Mouse (Mus musculus): Measurements from ENCODE around the gene Gda.

Gda gene

GRCm38 (mm10) chr19:21473345-21473744, at the start of gene Gda:
TSS of gene Gda (minus strand) at chr19:21473445.
- DNase-seq = no peak

- DNase-seq = no peak
These were observed 47.0 kb upstream of the Gda start for GRCm38 (mm10) chr19:21520280-21520679.

GRCm38 (mm10) chr19:21510116-21510515, 36.9 kb upstream of the Gda start:
- DNase-seq = peak; percentile 3

- no peak for DNase-seq
These were observed 34.5 kb upstream of the Gda start for GRCm38 (mm10) chr19:21507561-21508232.

GRCm38 (mm10) chr19:21507133-21507532, 33.9 kb upstream of the Gda start:
- no peak for DNase-seq

DNA sequence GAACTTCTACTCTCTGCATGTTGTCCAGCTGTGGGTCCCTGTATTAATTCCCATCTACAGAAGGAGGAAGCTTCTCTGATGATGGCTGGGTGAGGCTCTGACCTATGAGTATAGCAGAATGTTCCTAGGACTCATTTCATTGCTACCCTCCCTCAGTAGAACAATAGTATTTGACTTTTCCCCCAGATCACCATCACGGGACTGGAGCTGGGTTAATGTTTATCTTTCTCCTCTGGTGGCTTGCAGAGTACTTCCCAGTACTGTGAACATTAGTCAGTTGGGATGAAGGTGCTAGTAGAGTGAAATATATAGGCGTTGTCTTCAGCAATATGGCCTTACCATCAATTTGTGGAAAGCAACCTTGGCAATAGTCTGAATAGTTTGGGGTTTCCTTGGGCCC, 31.5 kb upstream of the Gda start:
- DNase-seq = no peak

DNA sequence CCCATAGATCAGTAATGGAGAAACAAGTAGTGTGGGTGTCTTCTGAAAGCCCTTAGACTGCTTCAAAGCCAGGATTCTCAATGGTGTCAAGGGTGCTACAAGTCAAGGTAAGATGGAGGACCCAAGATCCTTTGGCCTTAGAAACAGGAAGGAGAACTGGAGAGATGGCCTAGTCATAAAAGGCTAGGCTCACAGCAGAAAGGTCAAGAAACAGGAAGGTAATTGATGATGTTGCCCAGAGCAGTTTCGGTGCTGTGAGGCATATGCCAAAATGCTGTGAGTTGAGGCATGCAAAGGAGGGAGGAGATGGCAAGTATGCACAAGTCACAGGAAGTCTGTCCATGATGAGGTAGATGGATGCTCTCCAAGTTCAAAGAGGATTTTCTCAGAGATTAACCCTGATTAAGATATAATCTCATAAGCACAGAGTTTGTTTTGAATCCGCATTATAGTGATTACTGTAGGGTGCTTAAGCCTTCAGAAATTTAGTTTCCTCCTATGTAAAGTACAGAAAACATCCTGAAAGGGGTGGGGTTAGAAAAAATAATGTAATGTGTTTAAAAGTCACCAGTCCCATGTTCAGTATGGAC, 26.2 kb upstream of the Gda start:
- DNase-seq = no peak

DNA sequence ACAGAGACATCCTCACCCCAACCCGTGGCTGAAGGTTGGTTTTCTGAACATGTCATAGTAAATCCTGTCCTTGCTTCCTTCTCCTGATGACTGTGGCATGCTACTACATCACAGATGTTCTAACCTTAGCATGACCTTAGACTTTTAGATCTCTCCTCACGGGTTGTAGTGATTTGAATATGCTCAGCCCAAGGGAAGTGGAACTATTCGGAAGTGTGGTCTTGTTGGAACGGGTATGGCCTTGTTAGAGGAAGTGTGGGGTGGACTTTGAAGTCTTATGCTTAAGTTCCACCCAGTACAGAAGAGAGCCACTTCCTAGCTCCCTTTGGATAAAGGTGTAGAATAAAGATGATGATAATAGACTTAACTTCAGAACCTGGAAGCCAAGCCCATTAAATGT, 22.6 kb upstream of the Gda start:
- no peak for DNase-seq

DNA sequence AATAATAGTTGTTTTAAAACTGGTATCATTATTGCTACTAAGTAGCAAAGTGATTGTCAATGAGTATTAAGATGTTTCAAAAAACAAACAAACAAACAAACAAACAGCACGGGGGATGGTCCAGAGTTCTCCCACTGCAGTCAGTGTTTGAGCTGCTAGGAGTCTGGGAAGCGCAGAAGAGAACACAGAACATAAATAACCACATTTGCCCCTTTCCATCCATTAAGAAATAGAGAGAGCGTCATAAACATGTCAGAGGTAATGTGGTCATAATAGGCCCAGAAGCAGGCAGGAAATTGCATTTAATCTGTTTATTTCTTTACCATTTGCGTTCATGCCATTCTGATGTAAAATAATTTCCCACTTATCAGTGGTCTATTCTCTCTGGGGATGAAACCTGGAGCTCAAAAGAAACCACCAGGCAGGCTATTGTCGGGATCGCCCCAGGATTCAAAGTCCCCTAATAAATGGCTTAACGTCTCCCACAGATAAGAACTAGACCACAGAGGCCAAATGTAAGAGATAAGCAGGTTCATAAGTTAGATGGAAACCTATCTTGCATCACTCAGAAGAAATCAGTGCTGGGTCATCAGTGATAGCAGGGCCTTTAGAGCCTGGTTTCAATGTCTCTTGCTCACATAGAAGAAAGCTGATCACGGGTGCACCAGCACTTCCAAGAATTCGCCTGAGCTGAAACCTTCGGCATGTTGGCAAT, 20.7 kb upstream of the Gda start:
- no peak for DNase-seq

DNA sequence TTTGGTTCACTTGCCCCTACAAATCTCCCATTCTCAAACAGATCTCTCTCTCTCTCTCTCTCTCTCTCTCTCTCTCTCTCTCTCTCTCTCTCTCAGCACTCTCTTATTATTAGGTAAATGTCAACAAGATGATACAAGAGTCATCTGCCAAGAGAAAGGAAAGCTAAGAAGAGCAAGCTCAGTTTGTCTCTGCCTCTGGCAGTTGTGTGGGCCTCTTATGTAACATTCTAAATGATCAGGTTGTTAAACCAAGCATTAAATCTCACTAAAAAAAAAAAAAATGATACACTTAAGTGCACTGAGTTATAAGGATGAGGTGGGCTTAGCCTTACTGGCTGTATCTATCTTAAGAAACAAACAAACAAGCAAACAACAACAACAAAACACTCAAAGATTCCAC, 18.1 kb upstream of the Gda start:
- DNase-seq = no peak

DNA sequence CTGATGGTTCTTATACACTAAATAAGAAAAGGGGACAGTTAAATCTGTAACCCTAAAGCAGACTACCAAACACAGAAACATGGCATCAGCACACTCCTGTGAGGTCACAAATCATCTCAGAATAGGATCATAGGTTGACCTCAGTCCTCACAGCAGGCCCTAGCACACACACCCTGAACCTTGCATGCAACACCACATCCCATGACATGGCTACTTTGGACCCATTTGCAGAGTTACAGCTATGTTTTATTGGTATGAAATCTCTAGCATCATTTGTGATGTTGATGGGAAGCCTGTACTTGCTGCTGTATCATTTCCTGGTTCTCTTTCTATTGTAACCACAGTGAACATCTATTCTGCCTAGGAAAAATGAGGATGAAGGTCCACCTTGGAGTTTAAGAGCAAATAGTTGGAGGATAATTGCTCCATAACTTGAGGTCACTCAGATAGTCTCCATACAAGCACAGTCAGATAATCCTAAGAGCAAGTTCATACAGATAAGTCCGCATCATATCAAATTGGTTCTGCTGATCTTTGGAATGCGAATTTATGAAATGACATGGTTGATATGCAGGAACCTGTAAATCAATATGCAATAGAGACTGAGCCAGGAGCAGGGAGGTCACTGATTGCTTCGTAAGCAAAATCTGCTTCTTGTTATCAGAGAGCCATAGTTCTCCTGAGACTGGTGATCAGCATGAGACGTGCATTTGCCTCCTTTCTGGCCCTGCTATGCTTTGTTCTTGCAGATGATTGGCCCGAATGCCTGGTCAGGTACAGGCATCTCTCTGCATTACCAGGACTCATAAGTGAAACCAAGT, 14.1 kb upstream of the Gda start:
- no peak for DNase-seq

DNA sequence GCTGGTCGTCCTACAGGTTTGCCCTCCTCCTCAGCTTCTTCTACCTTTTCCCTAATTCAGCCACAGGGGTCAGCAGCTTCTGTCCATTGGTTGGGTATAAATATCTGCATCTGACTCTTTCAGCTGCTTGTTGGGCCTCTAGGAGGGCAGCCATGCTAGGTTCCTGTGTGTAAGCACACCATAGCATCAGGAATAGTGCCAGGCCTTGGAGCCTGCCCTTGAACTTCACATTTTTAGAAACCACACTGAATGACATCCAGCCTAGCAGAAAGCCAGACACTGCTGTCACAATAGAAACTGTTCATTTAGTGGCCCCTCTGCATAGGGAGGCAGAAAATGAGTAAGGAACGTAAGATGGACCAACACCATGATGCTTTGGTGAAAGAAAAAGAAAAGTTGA, 8.9 kb upstream of the Gda start:
- DNase-seq = no peak

DNA sequence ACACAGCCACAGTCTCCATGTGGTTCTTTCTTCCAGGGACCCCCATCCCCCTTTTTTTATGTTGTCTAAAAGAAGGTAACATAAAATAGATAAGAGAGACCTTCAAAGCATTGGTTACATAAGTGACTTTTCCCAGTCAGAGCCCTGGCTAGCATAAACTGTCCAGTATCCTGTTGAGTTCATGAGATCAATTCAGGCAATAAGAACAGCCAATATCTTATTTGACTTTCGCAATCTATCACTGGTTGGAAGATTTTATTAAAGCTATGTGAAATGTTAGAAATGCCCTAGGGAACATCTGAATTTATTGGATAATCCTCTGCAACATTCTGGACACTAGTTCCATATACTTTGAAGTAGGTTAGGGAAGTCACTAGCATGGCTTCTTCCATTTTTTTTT, 7.8 kb upstream of the Gda start:
- no peak for DNase-seq

DNA sequence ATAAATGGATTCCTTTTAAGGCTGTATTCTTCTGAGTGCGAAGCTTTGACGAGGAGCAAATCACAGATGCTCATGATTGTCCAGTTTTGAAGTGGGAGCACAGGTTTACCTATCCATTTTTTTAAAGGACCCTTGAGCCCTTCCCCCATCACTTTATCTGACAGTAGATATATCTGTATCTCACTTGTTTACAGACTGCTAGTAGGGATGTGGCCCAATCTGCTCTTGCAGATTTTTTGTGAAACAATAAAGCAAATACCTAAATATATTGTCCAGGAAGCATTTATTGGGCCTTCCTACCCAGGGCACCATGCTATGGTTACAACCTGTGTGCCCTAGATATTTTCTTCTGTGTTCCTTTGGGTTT, 6.8 kb upstream of the Gda start:
- DNase-seq = no peak

DNA sequence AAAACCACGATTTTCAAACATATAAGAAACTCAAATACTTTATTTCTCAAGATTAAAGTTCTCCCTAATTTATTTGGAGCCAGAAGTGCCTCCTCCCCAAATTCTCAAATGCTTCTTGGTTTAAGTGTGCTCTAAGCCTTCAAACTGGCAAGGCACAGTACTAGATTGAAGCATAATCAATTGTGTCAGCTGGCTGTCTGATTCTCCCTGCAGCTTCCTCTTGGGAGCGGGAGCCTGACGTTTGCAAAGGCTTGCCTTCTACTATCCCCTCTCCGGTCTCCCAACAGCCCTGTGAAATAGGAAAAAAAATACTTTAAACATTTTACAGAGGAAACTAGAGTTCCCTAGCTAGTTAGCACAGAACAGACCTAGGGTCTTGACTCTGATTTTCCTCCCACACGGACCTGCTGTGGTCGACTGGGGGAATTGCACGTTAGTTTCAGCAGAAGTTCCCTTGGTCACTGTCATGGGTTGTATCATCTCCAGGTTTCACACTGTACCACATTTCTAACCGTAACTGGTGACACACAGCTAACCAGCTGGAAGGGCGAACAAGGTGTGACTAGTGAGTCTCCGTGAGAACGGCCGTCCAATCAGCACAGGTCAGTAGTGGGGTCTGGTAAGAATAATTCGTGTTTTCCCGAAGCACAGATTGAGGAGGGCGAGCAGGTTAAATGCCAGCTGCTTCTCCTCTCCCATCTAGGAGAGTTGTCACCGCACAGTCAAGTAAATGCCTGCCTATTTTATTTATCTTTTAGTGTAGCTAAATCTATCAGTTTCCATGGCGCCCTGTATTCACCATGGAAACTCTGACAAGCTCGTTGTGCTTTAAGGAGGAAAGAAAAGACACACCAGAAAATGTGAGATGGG, 6.2 kb upstream of the Gda start:
- DNase-seq = no peak

- DNase-seq = no peak
These were observed 5.3 kb upstream of the Gda start for GRCm38 (mm10) chr19:21478538-21478937.

DNA sequence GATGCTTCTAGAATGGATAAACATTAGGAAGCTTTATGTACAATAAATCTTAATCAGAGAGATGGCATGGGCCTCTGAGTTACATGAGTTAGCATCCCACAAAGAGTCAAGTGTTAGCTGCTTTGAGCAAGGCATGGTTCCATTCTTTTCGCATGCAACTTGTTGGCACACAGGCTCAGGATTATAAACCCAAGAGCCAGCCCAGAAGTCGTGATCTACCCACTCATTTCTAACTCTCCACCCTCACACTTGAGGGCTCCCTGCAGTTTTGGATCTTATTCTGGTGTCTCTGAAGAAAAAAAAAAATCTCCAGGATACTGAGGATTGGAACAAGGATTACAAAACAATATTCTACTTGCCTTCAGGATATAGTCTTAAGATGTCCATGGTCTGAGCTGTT, 4.5 kb upstream of the Gda start:
- DNase-seq = no peak

- DNase-seq = no peak
These were observed 3.5 kb upstream of the Gda start for GRCm38 (mm10) chr19:21476782-21477181.

- DNase-seq = no peak
These were observed 994 bp downstream of the Gda start for GRCm38 (mm10) chr19:21472121-21472780.

DNA sequence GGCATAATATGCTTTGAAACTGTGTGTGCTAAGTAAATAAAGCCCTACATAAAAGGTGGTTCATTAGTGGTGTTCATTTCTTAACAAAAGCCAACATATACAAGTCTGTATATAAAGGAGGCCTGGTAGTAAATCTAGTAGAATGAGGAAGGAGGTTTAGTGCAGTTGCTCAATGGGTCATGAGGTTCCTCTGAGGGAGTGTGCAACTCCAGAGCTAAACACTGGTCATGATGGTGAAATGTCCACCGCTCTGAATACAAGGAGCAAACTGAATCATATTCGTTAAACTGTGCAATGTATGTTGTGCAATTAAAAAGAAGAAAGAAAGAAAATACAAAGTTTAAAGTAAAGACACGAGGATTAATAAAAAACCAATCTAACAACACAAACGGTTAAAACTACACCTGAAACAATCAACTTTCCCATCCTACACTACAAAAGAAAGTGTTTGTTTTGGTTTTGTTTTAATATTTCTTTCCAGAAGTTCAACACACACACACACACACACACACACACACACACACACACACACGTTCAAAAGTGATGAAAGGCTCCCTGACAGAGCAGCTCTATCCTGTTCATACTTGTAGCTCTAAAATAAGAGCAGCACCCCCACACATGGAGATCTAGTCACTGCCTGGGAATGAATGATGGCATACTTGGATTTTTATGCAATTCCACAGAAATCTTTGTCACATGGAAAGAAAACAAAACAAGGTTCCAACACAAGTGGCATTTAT, 11.9 kb downstream of the Gda start:
- DNase-seq = no peak

DNA sequence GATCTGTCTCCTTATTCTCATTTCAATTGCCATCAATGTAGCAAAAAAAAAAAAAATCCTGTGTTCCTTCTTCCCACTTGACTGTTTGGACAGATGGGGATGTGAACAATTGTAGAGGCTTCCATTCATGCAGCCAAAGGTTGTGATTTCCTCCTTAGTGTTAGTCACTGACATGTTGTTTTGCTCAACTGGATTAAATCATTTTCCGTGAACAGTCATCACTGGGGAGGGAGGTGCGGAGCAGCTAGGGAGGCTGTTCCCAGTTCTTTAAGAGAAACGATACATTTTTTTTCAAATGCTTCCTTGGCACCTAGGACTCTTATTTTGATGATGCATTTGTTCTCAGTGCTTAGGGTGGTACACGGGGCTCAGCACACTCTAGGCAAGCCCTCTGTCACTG, 15.8 kb downstream of the Gda start:
- no peak for DNase-seq
